13 mouse cellular contexts compared by ENCODE assay signal in genomic region chr13:56449239-56450030, GRCm38 (mm10). TPM values are rescaled to one million over a fixed set of nuclear protein-coding genes. Genes with fewer than 3 reads are reported as not detected.
A peak's percentile ranks its signal among the peaks of the same experiment; 100 is the strongest.
DNase-seq lines count a peak whose midpoint lies in the region; ATAC-seq and TF ChIP-seq lines count a peak whose summit lies in the region.
"Had no signal": no experiment of that assay in that cellular context is flagged by ENCODE, and none has a peak within 500 bp of the region (broad histone marks: within the 10 kb centered on the region; RNA-seq: fewer than 3 reads in every experiment).

No protein-coding gene starts in this region.

- H3K9ac ChIP-seq in kidney, embryonic 14.5 days (ENCODE audit: low read depth, low read length), result no peak overlapping the region
- no peak overlapping the region for H3K9ac ChIP-seq in forebrain, embryonic 14.5 days (ENCODE audit: low read length)
- H3K9ac ChIP-seq: lung, embryonic 15.5 days had no signal

- H3K9me3 ChIP-seq in kidney, embryonic 14.5 days (ENCODE audit: control insufficient read depth, low read length), result no peaks in the 10 kb centered on the region
- no peaks in the 10 kb centered on the region for H3K9me3 ChIP-seq in forebrain, embryonic 14.5 days (replicated peaks; ENCODE audit: control insufficient read depth, low read length)
- H3K9me3 ChIP-seq: lung, embryonic 15.5 days had no signal

- peak; percentile 48 for DNase-seq in kidney, adult 18-20 months
- peak; percentile 72 for DNase-seq in 3134 (ENCODE audit: extremely low read depth, insufficient read length, low spot score)
- peak; percentile 80 for DNase-seq in Muller cell, postnatal 12 days (ENCODE audit: inconsistent ontology term)
- DNase-seq in forebrain, embryonic 14.5 days (ENCODE audit: low spot score), result peak; percentile 97
- no peak for DNase-seq in embryo, embryonic 10.5 days (ENCODE audit: low spot score)
- DNase-seq in thymus, adult 2 months, result no peak
- DNase-seq in thymus, postnatal 36 days, result no peak
- DNase-seq: spleen, adult 18-20 months had no signal

- TF ChIP-seq CTCF in thymus, adult 2 months (IDR thresholded peaks at IDR 0.05; ENCODE audit: borderline replicate concordance, control insufficient read depth, extremely low read depth, insufficient read depth, low read length, poor library complexity), result no peak

- no peak for ATAC-seq in kidney, embryonic 14.5 days (ENCODE audit: low FRiP score, low TSS enrichment)
- peak; percentile 90 for ATAC-seq in forebrain, embryonic 14.5 days

- H3K36me3 ChIP-seq in kidney, embryonic 14.5 days (ENCODE audit: control insufficient read depth, insufficient read depth, low read length), result no peaks in the 10 kb centered on the region
- H3K36me3 ChIP-seq in forebrain, embryonic 14.5 days (ENCODE audit: control insufficient read depth, insufficient read depth, low read length), result no peaks in the 10 kb centered on the region
- no peaks in the 10 kb centered on the region for H3K36me3 ChIP-seq in thymus, adult 2 months (ENCODE audit: control insufficient read depth, insufficient read depth, low read length)
- H3K36me3 ChIP-seq: G1E; lung, embryonic 15.5 days had no signal

- H3K4me3 ChIP-seq in kidney, embryonic 14.5 days (ENCODE audit: low read length), result no peak overlapping the region
- H3K4me3 ChIP-seq in forebrain, embryonic 14.5 days (ENCODE audit: low read depth, low read length), result no peak overlapping the region
- no peak overlapping the region for H3K4me3 ChIP-seq in thymus, adult 2 months (ENCODE audit: control insufficient read depth, insufficient read depth, low read length)
- H3K4me3 ChIP-seq: erythroblast, embryonic 14.5 days; lung, embryonic 15.5 days had no signal

- WGBS in kidney, embryonic 14.5 days, result 78% methylated on average over 10 of the region's 10 CpGs
- WGBS in forebrain, embryonic 14.5 days, result 30% methylated on average over 10 of the region's 10 CpGs
- WGBS in thymus, adult 2 months, result 65% methylated on average over 10 of the region's 10 CpGs

- no peaks in the 10 kb centered on the region for H3K27me3 ChIP-seq in kidney, embryonic 14.5 days (ENCODE audit: control insufficient read depth, insufficient read depth, low read length)
- H3K27me3 ChIP-seq in forebrain, embryonic 14.5 days (replicated peaks; ENCODE audit: control insufficient read depth, insufficient read depth, low read length), result no peaks in the 10 kb centered on the region
- H3K27me3 ChIP-seq in thymus, adult 2 months (ENCODE audit: control insufficient read depth, insufficient read depth, low read length), result no peaks in the 10 kb centered on the region; the same call in 1 of the 2 replicates
- H3K27me3 ChIP-seq: lung, embryonic 15.5 days had no signal

- TF ChIP-seq POLR2A in thymus, adult 2 months (IDR thresholded peaks at IDR 0.05; ENCODE audit: control insufficient read depth, extremely low read depth, insufficient read depth, low read length, poor library complexity), result no peak

- no peak overlapping the region for H3K4me2 ChIP-seq in kidney, embryonic 14.5 days (replicated peaks; ENCODE audit: low read depth, low read length)
- peak overlapping the region; percentile 2; the same call in 1 of the 2 replicates for H3K4me2 ChIP-seq in forebrain, embryonic 14.5 days (ENCODE audit: low read length)
- H3K4me2 ChIP-seq: lung, embryonic 15.5 days had no signal

- no peak overlapping the region for H3K27ac ChIP-seq in kidney, embryonic 14.5 days (ENCODE audit: low read depth, low read length)
- no peak overlapping the region for H3K27ac ChIP-seq in forebrain, embryonic 14.5 days (ENCODE audit: low read depth, low read length)
- H3K27ac ChIP-seq in thymus, adult 2 months (ENCODE audit: control insufficient read depth, insufficient read depth, low read length), result no peak overlapping the region
- H3K27ac ChIP-seq: lung, embryonic 15.5 days had no signal

- H3K4me1 ChIP-seq in kidney, embryonic 14.5 days (ENCODE audit: control insufficient read depth, insufficient read depth, low read length), result no peaks in the 10 kb centered on the region; the same call in 1 of the 2 replicates
- H3K4me1 ChIP-seq in forebrain, embryonic 14.5 days (ENCODE audit: control insufficient read depth, insufficient read depth, low read length), result peaks cover 12% of the 10 kb centered on the region; the same call in 1 of the 2 replicates
- H3K4me1 ChIP-seq in thymus, adult 2 months (replicated peaks; ENCODE audit: control insufficient read depth, insufficient read depth, low read length), result no peaks in the 10 kb centered on the region

RNA-seq across cellular contexts. Expression of gene Slc25a48, which starts 11.3 kb away (rescaled TPM):
- 0.69 and 0.94 TPM in 2 replicates for polyA plus RNA-seq in kidney, embryonic 14.5 days (2014; fragmentation: Nextera tagmentation; extraction: Ambion mirVana)
- 0.06 TPM in 2 replicates for polyA plus RNA-seq in forebrain, embryonic 14.5 days (2014; fragmentation: Nextera tagmentation; extraction: Ambion mirVana)
- 0.31 and 0.43 TPM in 2 replicates for polyA plus RNA-seq in thymus, adult 2 months (2012; rRNA removed)
- polyA plus RNA-seq: G1E; heart, embryonic 14.5 days had no signal

RNA-seq across cellular contexts. Expression of gene Gm3045, which starts 23.0 kb away (rescaled TPM):
- polyA plus RNA-seq in kidney, embryonic 14.5 days (2014; fragmentation: Nextera tagmentation; extraction: Ambion mirVana), result not detected in 2 replicates
- polyA plus RNA-seq in forebrain, embryonic 14.5 days (2014; fragmentation: Nextera tagmentation; extraction: Ambion mirVana), result not detected in 2 replicates
- not detected in 2 replicates for polyA plus RNA-seq in thymus, adult 2 months (2012; rRNA removed)
- polyA plus RNA-seq: erythroblast, embryonic 14.5 days; G1E; heart, embryonic 14.5 days; lung, embryonic 15.5 days had no signal

RNA-seq across cellular contexts. Expression of gene Il9, which starts 32.6 kb away (rescaled TPM):
- not detected in 2 replicates for polyA plus RNA-seq in kidney, embryonic 14.5 days (2014; fragmentation: Nextera tagmentation; extraction: Ambion mirVana)
- polyA plus RNA-seq in forebrain, embryonic 14.5 days (2014; fragmentation: Nextera tagmentation; extraction: Ambion mirVana), result not detected in 2 replicates
- polyA plus RNA-seq in thymus, adult 2 months (2012; rRNA removed), result 1.1 and 1.6 TPM in 2 replicates
- polyA plus RNA-seq: erythroblast, embryonic 14.5 days; G1E; heart, embryonic 14.5 days; lung, embryonic 15.5 days had no signal

Comparison
In these comparisons a context has a peak if more than half of its experiments do, and no peak if none do; other contexts are left out.
1. DNase-seq: peak in kidney, adult 18-20 months (single experiment), 3134 (single experiment), Muller cell, postnatal 12 days (single experiment) and forebrain, embryonic 14.5 days (single experiment); none in embryo, embryonic 10.5 days (single experiment), thymus, adult 2 months (single experiment) and thymus, postnatal 36 days (0 of 2).